Mouse (Mus musculus): ENCODE data around the gene Mustn1. TPM values are rescaled to one million over a fixed set of nuclear protein-coding genes. Genes with fewer than 3 reads are reported as not detected.

Gene Mustn1
- polyA plus RNA-seq, 2 experiments = 0.55 to 0.72 TPM

DNA sequence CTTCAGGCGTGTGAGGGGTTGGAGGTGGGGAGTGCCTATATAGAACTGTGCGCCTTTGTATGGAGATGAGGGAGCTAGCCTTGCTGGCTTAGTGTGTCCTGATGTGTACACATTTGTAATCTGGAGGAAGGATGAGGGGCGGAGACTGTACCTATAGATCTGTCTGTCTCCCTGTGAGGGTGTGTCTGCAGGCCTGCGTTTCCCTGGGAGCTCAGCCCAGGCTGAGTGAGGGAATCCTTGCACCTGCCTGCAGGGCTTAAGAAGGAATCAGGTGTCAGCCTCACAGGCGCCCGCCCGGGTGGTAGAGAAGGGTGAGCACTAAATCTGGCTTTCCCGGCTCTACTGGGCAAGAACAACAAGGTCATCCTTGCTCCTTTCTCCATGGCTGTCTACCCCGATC is 794 bp downstream of the Mustn1 start:
- Histone ChIP-seq H3K27me3 (ENCODE audit: control insufficient read depth, insufficient read depth, low read length) (no peaks in the 10 kb centered on the region), H3K4me3 (ENCODE audit: insufficient read depth in 1 of 2, low read depth in 2 of 2, low read length in 2 of 2) (no peak overlapping the region), H3K36me3 (replicated peaks; ENCODE audit: control insufficient read depth, insufficient read depth, low read depth) (no peaks in the 10 kb centered on the region), H3K9ac (replicated peaks) (no peak overlapping the region), H3K4me1 (replicated peaks; ENCODE audit: control insufficient read depth in 2 of 2, insufficient read depth in 2 of 2, low read length in 1 of 2) (peaks cover 0 to 16% of the 10 kb centered on the region in 2 experiments; a peak in 2 of 4 replicates), H3K4me2 (ENCODE audit: low read depth) (no peak overlapping the region), H3K9me3 (ENCODE audit: control insufficient read depth, low read length) (no peaks in the 10 kb centered on the region), H3K27ac (no peak overlapping the region)
- no peak for ATAC-seq (ENCODE audit: insufficient read depth)
- no peak for DNase-seq (ENCODE audit: low read depth in 3 of 3, low spot score in 3 of 3)
- WGBS (ENCODE audit: insufficient replicate concordance) = 64% methylated on average over 9 of the region's 9 CpGs
- no peak for TF ChIP-seq CTCF (IDR thresholded peaks at IDR 0.05; ENCODE audit: low read depth)
- TF ChIP-seq EP300 (IDR thresholded peaks at IDR 0.05; ENCODE audit: low read depth) = no peak

DNA sequence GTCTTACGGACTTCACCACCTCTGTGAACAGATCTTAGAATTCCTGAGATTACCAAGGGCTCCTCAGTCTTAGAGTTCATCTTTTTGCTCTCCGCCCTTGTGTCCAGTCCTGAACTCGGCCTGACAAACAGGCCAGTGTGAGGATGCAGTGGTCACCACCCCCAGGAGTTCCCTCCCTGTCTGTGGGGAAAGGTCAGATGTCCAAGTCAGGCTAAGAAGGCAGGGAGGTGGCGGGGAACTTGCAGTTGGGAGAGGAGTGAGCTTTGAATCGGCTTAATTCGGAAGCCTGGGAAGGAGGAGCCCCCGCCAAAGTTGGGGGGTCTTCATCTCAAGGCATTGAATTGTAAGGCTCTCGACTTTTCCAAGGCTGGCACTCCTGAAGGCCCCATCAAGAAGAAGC is 1.3 kb downstream of the Mustn1 start:
- no peaks in the 10 kb centered on the region for H3K36me3 ChIP-seq (replicated peaks; ENCODE audit: control insufficient read depth, insufficient read depth, low read depth)
- no peak for TF ChIP-seq CTCF (IDR thresholded peaks at IDR 0.05; ENCODE audit: low read depth)
- no peak for TF ChIP-seq EP300 (IDR thresholded peaks at IDR 0.05; ENCODE audit: low read depth)
- no peaks in the 10 kb centered on the region for H3K27me3 ChIP-seq (ENCODE audit: control insufficient read depth, insufficient read depth, low read length)
- H3K4me3 ChIP-seq (ENCODE audit: insufficient read depth in 1 of 2, low read depth in 2 of 2, low read length in 2 of 2) = no peak overlapping the region
- H3K27ac ChIP-seq = no peak overlapping the region
- H3K4me1 ChIP-seq (replicated peaks; ENCODE audit: control insufficient read depth in 2 of 2, insufficient read depth in 2 of 2, low read length in 1 of 2) = peaks cover 0 to 13% of the 10 kb centered on the region in 2 experiments; a peak in 2 of 4 replicates
- no peak for DNase-seq (ENCODE audit: low read depth in 3 of 3, low spot score in 3 of 3)
- no peak overlapping the region for H3K9ac ChIP-seq (replicated peaks)
- no peaks in the 10 kb centered on the region for H3K9me3 ChIP-seq (ENCODE audit: control insufficient read depth, low read length)
- no peak for ATAC-seq (ENCODE audit: insufficient read depth)
- no peak overlapping the region for H3K4me2 ChIP-seq (ENCODE audit: low read depth)
- WGBS (ENCODE audit: insufficient replicate concordance) = 62% methylated on average over 8 of the region's 8 CpGs

DNA sequence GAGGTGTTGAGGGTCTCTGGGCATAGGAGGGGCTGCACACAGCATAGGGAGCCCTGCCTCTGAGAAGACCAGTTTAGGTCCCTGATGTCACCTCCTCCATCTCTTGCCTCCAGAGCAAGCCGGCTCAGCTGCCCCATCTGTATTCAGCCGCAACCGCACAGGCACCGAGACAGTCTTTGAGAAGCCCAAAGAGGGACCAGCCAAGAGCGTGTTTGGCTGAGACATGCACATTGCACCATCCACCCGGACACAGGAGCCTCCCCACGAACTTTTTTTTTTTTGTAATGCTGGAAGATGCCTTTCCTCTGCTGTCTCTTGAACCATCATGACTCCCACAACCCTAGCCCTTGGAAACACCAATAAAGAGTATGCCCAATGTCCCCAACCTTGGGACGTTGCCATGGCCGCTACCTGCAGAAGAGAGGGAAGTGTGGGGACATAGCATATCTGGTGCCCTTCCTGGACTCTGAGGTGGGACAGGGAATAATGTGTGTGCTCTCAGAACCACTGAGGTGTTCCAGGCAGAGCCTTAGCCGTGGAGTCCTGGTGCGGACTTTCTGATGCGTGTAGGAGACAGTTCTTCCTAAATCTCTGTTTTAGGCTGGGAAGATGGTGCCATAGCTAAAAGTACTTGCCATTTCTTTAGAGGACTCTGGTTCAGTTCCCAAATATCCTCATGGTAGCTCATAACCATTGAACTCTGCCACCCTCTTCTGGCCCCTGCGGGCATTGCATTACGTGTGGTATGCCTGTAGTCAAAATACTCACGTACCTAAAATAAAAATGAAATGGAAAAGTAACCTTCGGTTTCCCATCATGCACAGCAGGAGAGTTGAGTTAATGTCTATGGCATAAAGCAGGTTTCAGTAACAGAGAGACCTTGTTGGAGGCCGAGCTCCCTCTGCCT is 2.1 kb downstream of the Mustn1 start:
- H3K36me3 ChIP-seq (replicated peaks; ENCODE audit: control insufficient read depth, insufficient read depth, low read depth) = no peaks in the 10 kb centered on the region
- H3K27me3 ChIP-seq (ENCODE audit: control insufficient read depth, insufficient read depth, low read length) = no peaks in the 10 kb centered on the region
- WGBS (ENCODE audit: insufficient replicate concordance) = 57% methylated on average over 17 of the region's 17 CpGs
- H3K9me3 ChIP-seq (ENCODE audit: control insufficient read depth, low read length) = no peaks in the 10 kb centered on the region
- ATAC-seq (ENCODE audit: insufficient read depth) (no peak), DNase-seq (ENCODE audit: low read depth in 3 of 3, low spot score in 3 of 3) (no peak)
- TF ChIP-seq EP300 (IDR thresholded peaks at IDR 0.05; ENCODE audit: low read depth) (no peak), CTCF (IDR thresholded peaks at IDR 0.05; ENCODE audit: low read depth) (peak; percentile 61)
- no peak overlapping the region for H3K27ac ChIP-seq
- H3K4me1 ChIP-seq (replicated peaks; ENCODE audit: control insufficient read depth in 2 of 2, insufficient read depth in 2 of 2, low read length in 1 of 2) = peaks cover 0 to 6% of the 10 kb centered on the region in 2 experiments; a peak in 2 of 4 replicates
- H3K4me2 ChIP-seq (ENCODE audit: low read depth) = no peak overlapping the region
- H3K9ac ChIP-seq (replicated peaks) = no peak overlapping the region
- no peak overlapping the region for H3K4me3 ChIP-seq (ENCODE audit: insufficient read depth in 1 of 2, low read depth in 2 of 2, low read length in 2 of 2)

- H3K27me3 ChIP-seq (ENCODE audit: control insufficient read depth, insufficient read depth, low read length) = no peaks in the 10 kb centered on the region
- H3K36me3 ChIP-seq (replicated peaks; ENCODE audit: control insufficient read depth, insufficient read depth, low read depth) = no peaks in the 10 kb centered on the region
- no peak overlapping the region for H3K9ac ChIP-seq (replicated peaks)
- no peaks in the 10 kb centered on the region for H3K4me1 ChIP-seq (replicated peaks; ENCODE audit: control insufficient read depth in 2 of 2, insufficient read depth in 2 of 2, low read length in 1 of 2)
- no peaks in the 10 kb centered on the region for H3K9me3 ChIP-seq (ENCODE audit: control insufficient read depth, low read length)
- H3K27ac ChIP-seq = no peak overlapping the region
- TF ChIP-seq EP300 (IDR thresholded peaks at IDR 0.05; ENCODE audit: low read depth) = no peak
- H3K4me3 ChIP-seq (ENCODE audit: insufficient read depth in 1 of 2, low read depth in 2 of 2, low read length in 2 of 2) = no peak overlapping the region
- H3K4me2 ChIP-seq (ENCODE audit: low read depth) = no peak overlapping the region
- 61% methylated on average over 3 of the region's 3 CpGs for WGBS (ENCODE audit: insufficient replicate concordance)
- no peak for DNase-seq (ENCODE audit: low read depth in 3 of 3, low spot score in 3 of 3)
- no peak for ATAC-seq (ENCODE audit: insufficient read depth)
Observed at GRCm38 (mm10) chr14:30881718-30882108, 2.7 kb downstream of the Mustn1 start.

- WGBS (ENCODE audit: insufficient replicate concordance) = 16% methylated on average over 3 of the region's 3 CpGs
- no peak for ATAC-seq (ENCODE audit: insufficient read depth)
Observed at GRCm38 (mm10) chr14:30885298-30885697, 6.3 kb downstream of the Mustn1 start.

More at GRCm38 (mm10) chr14:30885298-30885697, 6.3 kb downstream of the Mustn1 start:
- no peaks in the 10 kb centered on the region for H3K9me3 ChIP-seq (ENCODE audit: control insufficient read depth, low read length)
- H3K4me3 ChIP-seq (ENCODE audit: insufficient read depth in 1 of 2, low read depth in 2 of 2, low read length in 2 of 2) = no peak overlapping the region
- no peak overlapping the region for H3K4me2 ChIP-seq (ENCODE audit: low read depth)
- H3K4me1 ChIP-seq (replicated peaks; ENCODE audit: control insufficient read depth in 2 of 2, insufficient read depth in 2 of 2, low read length in 1 of 2) = peaks cover 0 to 12% of the 10 kb centered on the region in 2 experiments; a peak in 2 of 4 replicates
- no peak overlapping the region for H3K9ac ChIP-seq (replicated peaks)
- no peaks in the 10 kb centered on the region for H3K36me3 ChIP-seq (replicated peaks; ENCODE audit: control insufficient read depth, insufficient read depth, low read depth)
- no peaks in the 10 kb centered on the region for H3K27me3 ChIP-seq (ENCODE audit: control insufficient read depth, insufficient read depth, low read length)
- DNase-seq (ENCODE audit: low read depth in 3 of 3, low spot score in 3 of 3) = no peak
- TF ChIP-seq EP300 (IDR thresholded peaks at IDR 0.05; ENCODE audit: low read depth) = no peak
- H3K27ac ChIP-seq = no peak overlapping the region

Measured in liver, embryonic 14.5 days (tissue).